Mouse (Mus musculus) neural tube, embryonic 15.5 days (tissue): ENCODE data around the gene Sval2. TPM values are rescaled to one million over a fixed set of nuclear protein-coding genes. Genes with fewer than 3 reads are reported as not detected.

Experiments
- ATAC-seq: fragments of 200-750 bp; cut with Nextera tagmentation; 2 replicates; pipeline ENCODE4 v1.8.0; 2017; ENCODE audit warnings: mild to moderate bottlenecking, moderate TSS enrichment, moderate library complexity; ENCODE audit not compliant: low FRiP score
- H3K27ac ChIP-seq: fragments of 300-500 bp; sonication (generic); replicated peaks from 2 replicates; pipeline ENCODE4 v1.5.1; 2015; ENCODE audit warnings: mild to moderate bottlenecking, inconsistent platforms
- H3K27me3 ChIP-seq: fragments of 300-500 bp; sonication (generic); replicated peaks from 2 replicates; pipeline ENCODE4 v1.6.1; 2015; ENCODE audit warnings: inconsistent platforms
- H3K36me3 ChIP-seq: fragments of 300-500 bp; sonication (generic); 2 replicates; pipeline ENCODE4 v1.6.1; 2015; ENCODE audit warnings: inconsistent platforms
- H3K4me1 ChIP-seq: fragments of 300-500 bp; sonication (generic); 2 replicates; pipeline ENCODE4 v1.6.1; 2015; ENCODE audit warnings: inconsistent platforms
- H3K4me2 ChIP-seq: fragments of 300-500 bp; sonication (generic); 2 replicates; pipeline ENCODE4 v1.6.1; 2015; ENCODE audit warnings: inconsistent platforms, mild to moderate bottlenecking, moderate library complexity
- H3K4me3 ChIP-seq: fragments of 300-500 bp; sonication (generic); replicated peaks from 2 replicates; pipeline ENCODE4 v1.5.1; 2015; ENCODE audit warnings: mild to moderate bottlenecking, inconsistent platforms
- H3K9ac ChIP-seq: fragments of 300-500 bp; sonication (generic); replicated peaks from 2 replicates; pipeline ENCODE4 v1.6.1; 2015; ENCODE audit warnings: mild to moderate bottlenecking, inconsistent platforms
- H3K9me3 ChIP-seq: fragments of 300-500 bp; sonication (generic); replicated peaks from 2 replicates; pipeline ENCODE4 v1.6.1; 2016; ENCODE audit warnings: inconsistent platforms
- WGBS: fragments of 180-500 bp; shearing (Covaris S2); methylation state at CpG from one replicate; pipeline ENCODE4 v1.1.7; 2015; ENCODE audit warnings: mixed read lengths; 5-methylcytosine and 5-hydroxymethylcytosine counted together
- polyA plus RNA-seq: library from polyadenylated mRNA; unstranded; fragments of >200 nt; fragmentation: Nextera tagmentation; extraction: Ambion mirVana; gene quantifications from 2 replicates; pipeline ENCODE4 v1.2.1, GENCODE M21; 2015

The Sval2 gene
- not detected in 2 replicates for polyA plus RNA-seq

DNA sequence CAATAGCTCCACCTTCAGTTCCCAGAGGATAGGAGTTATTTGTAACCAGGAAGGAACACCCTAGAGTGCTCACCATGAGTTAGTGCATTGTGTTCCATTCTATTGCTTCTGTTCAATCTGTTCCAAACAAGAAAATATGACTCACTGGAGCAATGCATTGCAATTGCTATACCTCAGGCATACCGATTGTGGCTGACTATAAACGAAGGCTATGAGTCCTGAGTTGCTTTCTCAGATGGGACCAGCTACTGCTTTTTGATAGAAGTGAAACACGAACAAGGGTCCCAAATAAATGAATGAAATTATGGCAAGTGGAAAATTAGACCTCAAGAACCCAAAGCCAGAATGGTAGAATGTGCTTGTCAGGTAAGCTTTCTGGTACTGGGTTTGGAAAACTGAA, at the start of gene Sval2:
TSS of gene Sval2 (plus strand) at position 301 of the 400 bp plus-strand sequence.
- H3K27ac ChIP-seq: no peak within 1 kb of the TSS

DNA sequence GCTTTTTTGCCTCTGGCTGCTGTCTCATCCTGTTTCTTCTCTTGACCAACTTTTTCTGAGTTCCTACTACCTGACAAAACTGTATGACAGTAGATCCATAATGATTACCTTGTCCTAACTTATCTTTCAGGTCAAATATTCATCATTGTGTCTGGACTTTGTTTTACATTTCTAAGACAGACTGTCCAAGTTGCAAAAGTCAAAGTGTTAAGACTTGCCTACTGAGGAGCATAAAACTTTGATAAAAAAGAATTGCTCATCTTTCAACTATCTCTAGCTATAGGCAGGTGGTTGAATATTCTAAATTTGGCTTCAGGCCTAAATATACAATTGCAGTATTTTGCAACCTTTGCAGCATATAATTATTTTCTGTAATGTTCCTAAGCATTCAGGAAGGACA, 28.7 kb upstream of the Sval2 start:
- no peaks in the 10 kb centered on the region for H3K27me3 ChIP-seq
- no peak overlapping the region for H3K9ac ChIP-seq
- no peak for ATAC-seq

More for the DNA sequence above, at the start of gene Sval2:
- Histone ChIP-seq H3K4me1 (no peaks in the 10 kb centered on the region), H3K4me2 (no peak within 1 kb of the TSS), H3K4me3 (no peak within 1 kb of the TSS), H3K9me3 (no peaks in the 10 kb centered on the region), H3K36me3 (no peaks in the 10 kb centered on the region), H3K27me3 (no peaks in the 10 kb centered on the region), H3K9ac (no peak within 1 kb of the TSS)
- no peak for ATAC-seq
- WGBS: 85% methylated on average over 3 of the region's 3 CpGs

GRCm38 (mm10) chr6:41829516-41829915, 23.3 kb upstream of the Sval2 start:
- no peaks in the 10 kb centered on the region for H3K36me3 ChIP-seq
- H3K27ac ChIP-seq: no peak overlapping the region
- no peak overlapping the region for H3K9ac ChIP-seq
- ATAC-seq: no peak
- no peak overlapping the region for H3K4me2 ChIP-seq
- no peaks in the 10 kb centered on the region for H3K9me3 ChIP-seq
- WGBS: 86% methylated on average over 2 of the region's 2 CpGs
- no peaks in the 10 kb centered on the region for H3K4me1 ChIP-seq
- no peaks in the 10 kb centered on the region for H3K27me3 ChIP-seq
- no peak overlapping the region for H3K4me3 ChIP-seq

More for the DNA sequence above, 28.7 kb upstream of the Sval2 start:
- Histone ChIP-seq H3K4me1 (no peaks in the 10 kb centered on the region), H3K36me3 (no peaks in the 10 kb centered on the region), H3K27ac (no peak overlapping the region), H3K4me2 (no peak overlapping the region), H3K9me3 (no peaks in the 10 kb centered on the region), H3K4me3 (no peak overlapping the region)

- no peak for ATAC-seq
- 88% methylated on average over 2 of the region's 2 CpGs for WGBS
- no peak within 1 kb of the TSS for H3K9ac ChIP-seq
Observed at GRCm38 (mm10) chr6:41847235-41847634, 5.6 kb upstream of the Sval2 start, which contains the start of gene Pip. Pip (plus strand) TSS chr6:41847535.

GRCm38 (mm10) chr6:41864038-41864437, 11.2 kb downstream of the Sval2 start:
- no peak for ATAC-seq
- H3K27ac ChIP-seq: no peak overlapping the region
- H3K9ac ChIP-seq: no peak overlapping the region
- 91% methylated on average over 2 of the region's 2 CpGs for WGBS
- no peak overlapping the region for H3K4me3 ChIP-seq
- H3K27me3 ChIP-seq: no peaks in the 10 kb centered on the region
- no peaks in the 10 kb centered on the region for H3K36me3 ChIP-seq
- no peaks in the 10 kb centered on the region for H3K9me3 ChIP-seq
- H3K4me1 ChIP-seq: no peaks in the 10 kb centered on the region
- no peak overlapping the region for H3K4me2 ChIP-seq

More at GRCm38 (mm10) chr6:41847235-41847634, 5.6 kb upstream of the Sval2 start, which contains the start of gene Pip:
- Histone ChIP-seq H3K27ac (no peak within 1 kb of the TSS), H3K4me2 (no peak within 1 kb of the TSS), H3K4me1 (no peaks in the 10 kb centered on the region), H3K27me3 (no peaks in the 10 kb centered on the region), H3K36me3 (no peaks in the 10 kb centered on the region), H3K4me3 (no peak within 1 kb of the TSS), H3K9me3 (no peaks in the 10 kb centered on the region)

DNA sequence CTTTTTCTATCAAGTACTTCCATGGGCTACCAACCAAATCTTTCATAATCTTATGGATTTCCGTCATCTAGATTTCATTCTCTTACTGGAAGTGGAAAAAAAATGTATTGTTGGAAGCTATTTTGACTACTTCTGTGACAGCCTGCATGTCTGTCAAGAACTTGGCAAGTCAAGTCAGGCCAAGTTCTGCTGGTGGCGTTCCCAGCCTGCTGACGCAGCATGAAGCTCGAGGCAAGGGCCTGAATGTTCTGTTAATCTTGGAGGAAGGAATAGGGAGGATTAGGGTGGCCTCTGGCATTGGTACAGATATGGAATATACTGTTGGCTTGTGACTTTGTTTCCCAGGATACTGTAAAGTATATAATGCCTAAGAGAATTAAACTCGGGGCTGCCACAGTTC, 58.8 kb downstream of the Sval2 start:
- Histone ChIP-seq H3K4me2 (no peak overlapping the region), H3K4me3 (no peak overlapping the region), H3K9ac (no peak overlapping the region), H3K9me3 (no peaks in the 10 kb centered on the region), H3K27me3 (no peaks in the 10 kb centered on the region), H3K36me3 (no peaks in the 10 kb centered on the region), H3K4me1 (no peaks in the 10 kb centered on the region), H3K27ac (no peak overlapping the region)
- ATAC-seq: no peak
- 90% methylated on average over 5 of the region's 5 CpGs for WGBS

Other genes starting within 250 kb of the Sval2 start
- 38.0 and 46.7 TPM in 2 replicates for gene Ephb6, start 247.5 kb upstream of the Sval2 start, polyA plus RNA-seq
- gene Trpv6, start 216.6 kb upstream of the Sval2 start, polyA plus RNA-seq: 0.84 and 1.0 TPM in 2 replicates
- not detected in 2 replicates for gene Trpv5, start 172.2 kb upstream of the Sval2 start, polyA plus RNA-seq
- gene Llcfc1, start 168.6 kb upstream of the Sval2 start, polyA plus RNA-seq: not detected in 2 replicates
- gene Kel, start 148.7 kb upstream of the Sval2 start, polyA plus RNA-seq: 0.51 and 0.86 TPM in 2 replicates
- gene Olfr459, start 77.8 kb upstream of the Sval2 start, polyA plus RNA-seq: not detected in 2 replicates
- not detected in 2 replicates for gene Pip, start 5.5 kb upstream of the Sval2 start, polyA plus RNA-seq
- not detected in 2 replicates for gene Sval1, start 98.6 kb downstream of the Sval2 start, polyA plus RNA-seq
- not detected in 2 replicates for gene Sval3, start 115.2 kb downstream of the Sval2 start, polyA plus RNA-seq
- not detected in 2 replicates for gene Sva, start 185.4 kb downstream of the Sval2 start, polyA plus RNA-seq